Mouse (Mus musculus): ENCODE measurements around the gene Lrrk1.

The Lrrk1 gene

GRCm38 (mm10) chr7:66384891-66385290 is 3.3 kb downstream of the Lrrk1 start:
- DNase-seq (ENCODE audit: low spot score in 2 of 2): no peak

GRCm38 (mm10) chr7:66384213-66384612 is 3.9 kb downstream of the Lrrk1 start:
- peak in 1 of 2 experiments; percentile 29 for DNase-seq (ENCODE audit: low spot score in 2 of 2)

GRCm38 (mm10) chr7:66376560-66376959 is 11.6 kb downstream of the Lrrk1 start:
- DNase-seq (ENCODE audit: low spot score in 2 of 2): no peak

GRCm38 (mm10) chr7:66375736-66376135 is 12.4 kb downstream of the Lrrk1 start:
- DNase-seq (ENCODE audit: low spot score in 2 of 2): no peak

GRCm38 (mm10) chr7:66373391-66373790 is 14.8 kb downstream of the Lrrk1 start:
- DNase-seq (ENCODE audit: low spot score in 2 of 2): no peak

- no peak for DNase-seq (ENCODE audit: low spot score in 2 of 2)
These were observed 17.2 kb downstream of the Lrrk1 start for GRCm38 (mm10) chr7:66370970-66371369.

GRCm38 (mm10) chr7:66369934-66370445 is 18.2 kb downstream of the Lrrk1 start:
- DNase-seq (ENCODE audit: low spot score in 2 of 2): no peak

GRCm38 (mm10) chr7:66369071-66369933 is 18.8 kb downstream of the Lrrk1 start:
- DNase-seq (ENCODE audit: low spot score in 2 of 2): peak; percentile 25 to 46

GRCm38 (mm10) chr7:66365904-66366303 is 22.2 kb downstream of the Lrrk1 start, which contains the start of gene Gm10974:
Gm10974 (plus strand) TSS chr7:66365905.
- peak; percentile 59 to 62 for DNase-seq (ENCODE audit: low spot score in 2 of 2)

GRCm38 (mm10) chr7:66365411-66365810 is 22.7 kb downstream of the Lrrk1 start:
- peak; percentile 21 to 24 for DNase-seq (ENCODE audit: low spot score in 2 of 2)

- DNase-seq (ENCODE audit: low spot score in 2 of 2): no peak
These were observed 23.7 kb downstream of the Lrrk1 start for GRCm38 (mm10) chr7:66364491-66364890.

GRCm38 (mm10) chr7:66359044-66359443 is 29.1 kb downstream of the Lrrk1 start:
- no peak for DNase-seq (ENCODE audit: low spot score in 2 of 2)

GRCm38 (mm10) chr7:66358461-66358860 is 29.7 kb downstream of the Lrrk1 start:
- DNase-seq (ENCODE audit: low spot score in 2 of 2): no peak

- DNase-seq (ENCODE audit: low spot score in 2 of 2): no peak
These were observed 32.2 kb downstream of the Lrrk1 start for GRCm38 (mm10) chr7:66355791-66356522.

GRCm38 (mm10) chr7:66354911-66355310 is 33.2 kb downstream of the Lrrk1 start:
- no peak for DNase-seq (ENCODE audit: low spot score in 2 of 2)

- no peak for DNase-seq (ENCODE audit: low spot score in 2 of 2)
These were observed 37.1 kb downstream of the Lrrk1 start for GRCm38 (mm10) chr7:66351074-66351473.

- no peak for DNase-seq (ENCODE audit: low spot score in 2 of 2)
These were observed 38.5 kb downstream of the Lrrk1 start for GRCm38 (mm10) chr7:66349670-66350069.

GRCm38 (mm10) chr7:66348588-66348987 is 39.6 kb downstream of the Lrrk1 start:
- DNase-seq (ENCODE audit: low spot score in 2 of 2): no peak

- DNase-seq (ENCODE audit: low spot score in 2 of 2): no peak
These were observed 41.0 kb downstream of the Lrrk1 start for GRCm38 (mm10) chr7:66346959-66347663.

GRCm38 (mm10) chr7:66343307-66343706 is 44.8 kb downstream of the Lrrk1 start:
- peak in 1 of 2 experiments; percentile 24 for DNase-seq (ENCODE audit: low spot score in 2 of 2)

- DNase-seq (ENCODE audit: low spot score in 2 of 2): peak in 1 of 2 experiments; percentile 19
These were observed 45.3 kb downstream of the Lrrk1 start for GRCm38 (mm10) chr7:66342831-66343230.

GRCm38 (mm10) chr7:66342323-66342722 is 45.8 kb downstream of the Lrrk1 start:
- DNase-seq (ENCODE audit: low spot score in 2 of 2): peak; percentile 21 to 72
